Mouse (Mus musculus) stomach, postnatal 0 days (tissue): ENCODE results near the gene Dzip3.

Source experiments
- CTCF ChIP-seq: IDR thresholded peaks from 2 replicates; pipeline ENCODE4 v1.5.1; 2016; ENCODE audit warnings: antibody characterized with exemption, low read depth, mild to moderate bottlenecking, moderate library complexity
- EP300 ChIP-seq: optimal IDR thresholded peaks from 2 replicates; pipeline ENCODE3; 2016; ENCODE audit warnings: antibody characterized with exemption

- TF ChIP-seq CTCF, result no peak
- TF ChIP-seq EP300, result no peak
Observed at GRCm38 (mm10) chr16:48992437-48993230, 1.3 kb downstream of the Dzip3 start.
